Mouse (Mus musculus) heart, adult 2 months (tissue): ENCODE results near the gene Caskin2. TPM values are rescaled to one million over a fixed set of nuclear protein-coding genes. Genes with fewer than 3 reads are reported as not detected.

Source experiments
- DNase-seq, 2 experiments: peaks; one replicate each; pipeline ENCODE4 v3.0.0; 2021
- H3K27ac ChIP-seq: fragments of 200-600 bp; 2 replicates; pipeline ENCODE4 v1.8.1; 2022
- H3K27me3 ChIP-seq: fragments of 200-500 bp; 2 replicates; pipeline ENCODE4 v1.6.1; 2012; ENCODE audit warnings: mild to moderate bottlenecking, low read length, inconsistent platforms, mixed read lengths; ENCODE audit not compliant: control insufficient read depth, insufficient read depth
- H3K36me3 ChIP-seq: fragments of 200-500 bp; 2 replicates; pipeline ENCODE4 v1.6.1; 2012; ENCODE audit warnings: low read length, inconsistent platforms; ENCODE audit not compliant: control insufficient read depth, insufficient read depth
- H3K4me1 ChIP-seq: fragments of 200-500 bp; 2 replicates; pipeline ENCODE4 v1.6.1; 2011; ENCODE audit warnings: low read length; ENCODE audit not compliant: control insufficient read depth, insufficient read depth
- H3K4me3 ChIP-seq: fragments of 200-600 bp; 2 replicates; pipeline ENCODE4 v1.8.1; 2022
- H3K79me2 ChIP-seq: fragments of 200-500 bp; replicated peaks from 2 replicates; pipeline ENCODE4 v1.6.1; 2012; ENCODE audit warnings: mild to moderate bottlenecking, inconsistent platforms, low read length, moderate library complexity, mixed read lengths; ENCODE audit not compliant: control insufficient read depth, insufficient read depth
- H3K9ac ChIP-seq: fragments of 200-500 bp; 2 replicates; pipeline ENCODE4 v1.6.1; 2012; ENCODE audit warnings: low read depth, mild to moderate bottlenecking, control low read depth, inconsistent platforms, low read length, mixed read lengths
- CTCF ChIP-seq: fragments of 200-600 bp; IDR thresholded peaks from 2 replicates; pipeline ENCODE4 v1.8.1; 2022; ENCODE audit warnings: antibody characterized with exemption, mild to moderate bottlenecking, moderate library complexity
- EP300 ChIP-seq: fragments of 200-500 bp; IDR thresholded peaks from 2 replicates; pipeline ENCODE4 v1.6.1; 2011; ENCODE audit warnings: low read depth, low read length, control low read depth; ENCODE audit not compliant: insufficient read depth
- POLR2A ChIP-seq: fragments of 200-500 bp; IDR thresholded peaks from 2 replicates; pipeline ENCODE4 v1.6.1; 2011; ENCODE audit warnings: mild to moderate bottlenecking, low read depth, low read length, control low read depth; ENCODE audit not compliant: insufficient read depth
- WGBS: fragments of 180-500 bp; shearing (Covaris S2); methylation state at CpG from one replicate; pipeline ENCODE4 v1.1.7; 2018; 5-methylcytosine and 5-hydroxymethylcytosine counted together
- intact Hi-C: fragments of 180-260 bp; cut with DNase I; formaldehyde crosslinking; loops from one replicate; pipeline ENCODE4 v1.15.1; 2025
- polyA plus RNA-seq: library from polyadenylated mRNA; depleted of rRNA; stranded (reverse); fragments of >200 nt; gene quantifications from 2 replicates; pipeline ENCODE4 v1.2.3, GENCODE M21; 2012
- total RNA-seq, 2 experiments: library from RNA; stranded (reverse); gene quantifications; 2 replicates each; pipeline ENCODE4 v1.2.3; 2021

Caskin2 gene
- total and polyA plus RNA-seq, 3 experiments = 38.5 to 43.8 (median 40.5) TPM

DNA sequence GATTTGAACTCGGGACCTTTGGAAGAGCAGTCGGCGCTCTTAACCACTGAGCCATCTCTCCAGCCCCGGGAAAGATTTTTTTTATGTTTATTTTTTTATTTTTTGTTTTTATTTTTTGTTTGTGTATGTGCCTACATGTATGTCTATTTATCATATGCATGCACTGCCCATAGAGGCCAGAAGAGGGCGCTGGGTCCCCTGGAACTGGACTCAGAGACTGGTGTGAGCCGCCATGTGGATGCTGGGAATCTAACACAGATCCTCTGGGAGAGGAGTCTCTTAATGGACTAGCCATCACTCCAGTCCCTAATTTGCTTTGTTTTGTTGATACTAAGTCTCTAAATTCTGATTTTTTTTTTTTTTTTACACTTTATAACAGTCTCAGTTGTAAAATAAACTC lies 27.6 kb upstream of the Caskin2 start:
- peak overlapping the region; percentile 84 for H3K27ac ChIP-seq
- no peak for DNase-seq
- H3K9ac ChIP-seq = no peak overlapping the region
- peaks cover 11% of the 10 kb centered on the region for H3K4me1 ChIP-seq
- intact Hi-C loops = no loop called here
- TF ChIP-seq POLR2A (no peak), CTCF (peak; percentile 41), EP300 (no peak)
- 87% methylated on average over 6 of the region's 6 CpGs for WGBS
- H3K36me3 ChIP-seq = no peaks in the 10 kb centered on the region
- no peaks in the 10 kb centered on the region for H3K27me3 ChIP-seq
- no peak overlapping the region for H3K4me3 ChIP-seq
- no peaks in the 10 kb centered on the region for H3K79me2 ChIP-seq

DNA sequence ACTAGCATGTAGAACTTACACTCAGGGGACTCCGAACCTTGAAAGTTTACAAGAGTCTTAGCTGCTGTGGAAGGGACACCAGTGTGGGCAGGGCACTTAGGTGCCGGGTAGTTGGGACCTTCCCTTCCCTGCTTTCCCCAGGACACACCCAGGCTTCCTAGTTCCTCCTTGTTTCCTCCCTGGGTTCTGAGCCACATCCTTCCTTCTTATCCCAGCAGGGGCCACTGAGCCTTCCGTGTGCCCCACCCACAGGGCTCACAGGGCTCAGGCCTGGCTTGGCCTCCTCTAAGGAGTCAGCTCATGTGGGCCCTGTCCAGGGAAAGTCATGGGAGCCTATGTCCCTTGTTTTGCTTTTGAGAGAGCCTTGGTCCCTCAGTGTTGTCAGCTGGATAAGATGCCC lies 26.3 kb upstream of the Caskin2 start:
- Histone ChIP-seq H3K27ac (peak overlapping the region; percentile 13), H3K4me1 (peaks cover 11% of the 10 kb centered on the region), H3K27me3 (no peaks in the 10 kb centered on the region), H3K4me3 (no peak overlapping the region), H3K36me3 (no peaks in the 10 kb centered on the region), H3K79me2 (no peaks in the 10 kb centered on the region), H3K9ac (no peak overlapping the region)
- 51% methylated on average over 3 of the region's 3 CpGs for WGBS
- intact Hi-C loops = no loop called here
- no peak for TF ChIP-seq EP300
- no peak for TF ChIP-seq CTCF
- no peak for TF ChIP-seq POLR2A
- no peak for DNase-seq

DNA sequence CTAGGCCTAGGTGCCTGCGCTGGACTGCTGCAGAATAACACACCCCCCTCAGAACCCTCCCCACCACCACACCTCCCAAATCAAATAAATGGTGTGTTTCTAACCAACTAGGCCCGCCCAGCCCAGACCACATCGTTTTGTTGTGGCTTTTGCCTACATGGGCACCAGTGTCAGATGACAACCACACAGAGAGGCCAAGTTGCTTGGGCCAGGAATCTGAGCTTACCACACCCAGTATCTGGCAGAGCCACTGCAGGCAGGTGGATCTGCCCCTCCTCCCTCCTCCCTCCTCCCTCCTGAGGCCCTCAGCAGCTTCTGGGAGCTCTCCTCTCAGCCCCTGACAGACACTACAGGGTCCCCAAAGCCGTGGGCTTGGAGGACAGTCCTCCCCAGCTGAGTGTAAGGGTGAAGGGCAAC lies 25.5 kb upstream of the Caskin2 start:
- Histone ChIP-seq H3K9ac (no peak overlapping the region), H3K27ac (peak overlapping the region; percentile 13; the same call in 1 of the 2 replicates), H3K79me2 (no peaks in the 10 kb centered on the region), H3K4me1 (peaks cover 11% of the 10 kb centered on the region), H3K4me3 (no peak overlapping the region), H3K36me3 (no peaks in the 10 kb centered on the region), H3K27me3 (no peaks in the 10 kb centered on the region)
- peak in 1 of 2 experiments; percentile 48 for DNase-seq
- no peak for TF ChIP-seq EP300
- TF ChIP-seq POLR2A = no peak
- TF ChIP-seq CTCF = no peak
- 61% methylated on average over 4 of the region's 4 CpGs for WGBS
- intact Hi-C loops = no loop called here

DNA sequence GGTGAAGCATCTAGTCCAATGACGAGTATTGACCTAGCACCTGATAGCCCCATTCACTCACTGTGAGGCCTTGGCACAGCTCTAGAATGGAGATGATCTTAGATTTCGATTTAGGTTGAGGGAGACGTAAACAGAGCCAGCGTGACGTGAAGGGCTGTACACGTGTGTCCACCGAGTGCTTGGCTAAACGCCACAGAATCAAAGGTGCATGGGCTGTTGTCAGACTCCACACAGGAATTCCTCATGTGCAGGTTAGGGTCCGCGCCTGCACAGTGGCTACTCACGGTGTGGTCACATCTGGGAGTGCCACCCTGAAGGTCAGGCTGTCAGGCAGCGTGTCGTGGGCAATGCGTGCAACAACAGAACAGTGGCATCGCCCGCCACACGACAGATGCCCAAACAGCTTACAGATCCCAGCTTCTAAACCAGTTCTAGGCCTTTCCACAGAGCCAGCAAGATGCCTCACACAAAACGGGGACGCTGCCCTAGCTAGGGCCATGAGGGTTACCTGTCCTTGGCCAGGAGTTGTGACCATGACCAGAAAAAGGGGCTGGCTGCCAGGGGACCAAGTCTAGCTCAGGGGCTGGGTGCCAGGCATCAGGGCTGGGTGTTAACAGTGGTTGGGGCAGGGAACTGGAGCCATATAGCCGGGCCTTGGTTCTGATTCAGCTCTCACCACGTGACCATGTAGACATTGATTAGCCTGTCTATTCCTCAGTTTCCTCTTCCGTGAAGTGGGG lies 24.3 kb upstream of the Caskin2 start:
- Histone ChIP-seq H3K27ac (no peak overlapping the region), H3K36me3 (no peaks in the 10 kb centered on the region), H3K9ac (no peak overlapping the region), H3K27me3 (no peaks in the 10 kb centered on the region), H3K4me3 (no peak overlapping the region), H3K79me2 (no peaks in the 10 kb centered on the region), H3K4me1 (peaks cover 10% of the 10 kb centered on the region)
- WGBS = 89% methylated on average over 22 of the region's 22 CpGs
- intact Hi-C loops = no loop called here
- DNase-seq = no peak
- TF ChIP-seq EP300 (no peak), CTCF (no peak)

DNA sequence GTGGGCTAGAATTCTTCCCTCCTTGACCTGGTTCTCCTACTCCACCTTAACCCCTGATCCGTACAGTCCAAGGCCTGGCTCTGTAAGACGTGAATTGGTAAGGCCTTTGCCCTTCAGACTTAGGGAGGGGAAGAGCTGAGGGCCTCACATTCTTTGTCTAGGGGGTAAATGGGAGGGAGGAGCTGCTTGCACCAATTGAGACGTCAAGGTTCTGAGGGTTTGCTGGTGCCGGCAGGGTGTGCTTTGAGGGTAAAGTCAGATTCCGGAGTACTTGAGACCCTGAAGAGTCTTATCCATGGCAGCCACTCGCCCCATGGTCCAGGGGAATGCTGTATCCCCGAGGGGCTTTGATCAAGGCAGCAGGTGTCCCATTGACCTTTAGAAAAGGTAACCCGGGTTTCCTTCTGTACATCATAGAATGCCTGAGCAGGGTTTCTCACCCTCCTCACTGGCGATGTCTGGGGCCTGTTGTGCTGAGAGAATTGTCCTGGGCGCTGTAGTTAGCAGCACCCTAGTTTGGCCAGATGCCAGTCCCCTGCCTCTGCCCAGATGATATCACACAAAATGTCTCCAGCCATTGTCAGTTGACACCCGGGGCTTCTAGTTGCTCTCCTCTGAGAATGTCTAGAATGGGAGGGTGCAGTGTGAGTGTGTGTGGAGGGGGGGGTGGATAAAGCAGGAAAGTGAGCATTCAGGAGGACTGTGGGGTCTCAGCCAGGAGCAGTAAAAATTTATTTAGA lies 23.4 kb upstream of the Caskin2 start:
- H3K4me1 ChIP-seq = peaks cover 4% of the 10 kb centered on the region
- no peak overlapping the region for H3K9ac ChIP-seq
- H3K36me3 ChIP-seq = no peaks in the 10 kb centered on the region
- WGBS = 65% methylated on average over 11 of the region's 11 CpGs
- no peak overlapping the region for H3K4me3 ChIP-seq
- H3K27ac ChIP-seq = no peak overlapping the region
- TF ChIP-seq EP300 (no peak), CTCF (no peak), POLR2A (no peak)
- H3K27me3 ChIP-seq = no peaks in the 10 kb centered on the region
- DNase-seq = no peak
- H3K79me2 ChIP-seq = no peaks in the 10 kb centered on the region
- intact Hi-C loops = no loop called here

DNA sequence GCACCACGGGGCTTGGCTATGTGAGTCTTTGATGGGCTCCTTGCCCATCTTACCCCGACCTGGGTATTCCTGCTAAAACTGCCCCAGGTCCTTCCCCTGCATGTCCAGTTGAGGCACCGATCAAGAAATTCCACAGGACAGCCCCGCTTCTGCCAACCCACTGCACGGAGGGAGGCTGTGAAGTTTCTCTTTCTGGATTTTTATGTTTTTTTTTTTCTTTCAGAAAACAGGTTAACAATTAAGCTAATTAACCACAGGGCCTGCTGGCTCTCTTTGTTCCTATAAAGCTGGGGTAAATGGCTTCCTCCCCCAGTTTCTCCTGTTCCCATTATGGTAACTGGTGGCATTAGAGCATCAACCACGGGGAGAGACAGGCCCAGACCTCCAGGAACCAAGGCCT lies 20.6 kb upstream of the Caskin2 start:
- Histone ChIP-seq H3K4me3 (no peak overlapping the region), H3K79me2 (no peaks in the 10 kb centered on the region), H3K4me1 (no peaks in the 10 kb centered on the region), H3K27me3 (no peaks in the 10 kb centered on the region), H3K9ac (no peak overlapping the region), H3K27ac (no peak overlapping the region; the same call in 1 of the 2 replicates), H3K36me3 (no peaks in the 10 kb centered on the region)
- TF ChIP-seq CTCF = no peak
- no peak for TF ChIP-seq EP300
- intact Hi-C loops = no loop called here
- 84% methylated on average over 6 of the region's 6 CpGs for WGBS
- DNase-seq = no peak
